Mouse (Mus musculus): Measurements from ENCODE around the gene Fam149b.

- TF ChIP-seq MAFK (IDR thresholded peaks at IDR 0.05; ENCODE audit: insufficient read depth, low read depth, low read length) (no peak), HCFC1 (IDR thresholded peaks at IDR 0.05; ENCODE audit: borderline replicate concordance, insufficient read depth, low read length) (no peak), ZC3H11A (IDR thresholded peaks at IDR 0.05; ENCODE audit: borderline replicate concordance, low read depth, low read length) (no peak)
Observed at GRCm38 (mm10) chr14:20422257-20422656, 74.3 kb downstream of the Fam149b start.

Measured in ES-E14 (cell line).